ENCODE assay signal across 16 mouse cellular contexts in genomic region chr6:40439731-40440130, GRCm38 (mm10). TPM values are rescaled to one million over a fixed set of nuclear protein-coding genes. Genes with fewer than 3 reads are reported as not detected.
DNase-seq lines count a peak whose midpoint lies in the region; ATAC-seq and TF ChIP-seq lines count a peak whose summit lies in the region.
"Had no signal": no experiment of that assay in that cellular context is flagged by ENCODE, and none has a peak within 500 bp of the region (broad histone marks: within the 10 kb centered on the region; RNA-seq: fewer than 3 reads in every experiment).

No protein-coding gene starts in this region.

- H3K36me3 ChIP-seq in midbrain, embryonic 15.5 days (replicated peaks), result no peaks in the 10 kb centered on the region
- H3K36me3 ChIP-seq in midbrain, embryonic 13.5 days, result no peaks in the 10 kb centered on the region
- no peaks in the 10 kb centered on the region for H3K36me3 ChIP-seq in liver, postnatal 0 days (replicated peaks; ENCODE audit: insufficient read depth, low read length)
- H3K36me3 ChIP-seq: hindbrain, embryonic 12.5 days; limb, embryonic 15.5 days had no signal

- TF ChIP-seq CTCF in brain, embryonic 14.5 days (IDR thresholded peaks at IDR 0.05; ENCODE audit: borderline replicate concordance, extremely low read depth, insufficient read depth, insufficient read length), result no peak
- no peak for TF ChIP-seq CTCF in liver, postnatal 0 days (IDR thresholded peaks at IDR 0.05; ENCODE audit: low read depth)

- DNase-seq in brain, embryonic 14.5 days (ENCODE audit: low read depth), result peak; percentile 19
- DNase-seq in liver, postnatal 0 days, result peak; percentile 19
- peak; percentile 24 to 48 for DNase-seq in thymus, postnatal 36 days
- no peak for DNase-seq in embryo, embryonic 10.5 days (ENCODE audit: low spot score)
- DNase-seq in frontal cortex, postnatal 25 days (ENCODE audit: low spot score in 2 of 2), result no peak
- DNase-seq: embryo, embryonic 11 days; kidney, postnatal 10 days; lung, postnatal 10 days had no signal

- no peak for ATAC-seq in midbrain, embryonic 15.5 days (replicated peaks)
- ATAC-seq in midbrain, embryonic 13.5 days, result no peak
- ATAC-seq in liver, postnatal 0 days, result no peak
- ATAC-seq: midbrain, embryonic 16.5 days had no signal

- H3K9ac ChIP-seq in midbrain, embryonic 15.5 days, result no peak overlapping the region
- H3K9ac ChIP-seq in midbrain, embryonic 13.5 days (replicated peaks), result no peak overlapping the region
- no peak overlapping the region for H3K9ac ChIP-seq in liver, postnatal 0 days (replicated peaks)
- H3K9ac ChIP-seq: hindbrain, embryonic 12.5 days; limb, embryonic 15.5 days had no signal

- no peaks in the 10 kb centered on the region for H3K27me3 ChIP-seq in midbrain, embryonic 15.5 days (replicated peaks)
- H3K27me3 ChIP-seq in midbrain, embryonic 13.5 days, result peaks cover 18% of the 10 kb centered on the region
- peaks cover 9% of the 10 kb centered on the region; the same call in 1 of the 2 replicates for H3K27me3 ChIP-seq in liver, postnatal 0 days (ENCODE audit: insufficient read depth, low read length)

- 47% methylated on average over 12 of the region's 12 CpGs for WGBS in midbrain, embryonic 15.5 days
- 50% methylated on average over 12 of the region's 12 CpGs for WGBS in midbrain, embryonic 13.5 days
- WGBS in liver, postnatal 0 days (ENCODE audit: insufficient replicate concordance), result 21% methylated on average over 12 of the region's 12 CpGs

- H3K4me3 ChIP-seq in midbrain, embryonic 15.5 days, result no peak overlapping the region
- H3K4me3 ChIP-seq in midbrain, embryonic 13.5 days (replicated peaks), result no peak overlapping the region
- no peak overlapping the region for H3K4me3 ChIP-seq in liver, postnatal 0 days (ENCODE audit: low read depth, low read length)
- H3K4me3 ChIP-seq: erythroblast, embryonic 14.5 days; hindbrain, embryonic 12.5 days; limb, embryonic 15.5 days had no signal

- no peak for TF ChIP-seq EP300 in liver, postnatal 0 days (IDR thresholded peaks at IDR 0.05; ENCODE audit: low read depth)

- no peaks in the 10 kb centered on the region for H3K9me3 ChIP-seq in midbrain, embryonic 15.5 days
- H3K9me3 ChIP-seq in midbrain, embryonic 13.5 days, result no peaks in the 10 kb centered on the region
- no peaks in the 10 kb centered on the region for H3K9me3 ChIP-seq in liver, postnatal 0 days (ENCODE audit: low read length)
- H3K9me3 ChIP-seq: hindbrain, embryonic 12.5 days; limb, embryonic 15.5 days had no signal

- no peak overlapping the region for H3K27ac ChIP-seq in midbrain, embryonic 15.5 days
- no peak overlapping the region for H3K27ac ChIP-seq in midbrain, embryonic 13.5 days
- H3K27ac ChIP-seq in liver, postnatal 0 days (ENCODE audit: low read depth), result 0 out of 2 replicates have a peak overlapping the region, but pooled peaks have one; percentile 22
- H3K27ac ChIP-seq: hindbrain, embryonic 12.5 days; limb, embryonic 15.5 days had no signal

- peak overlapping the region; percentile 22; the same call in 1 of the 2 replicates for H3K4me2 ChIP-seq in midbrain, embryonic 15.5 days
- no peak overlapping the region for H3K4me2 ChIP-seq in midbrain, embryonic 13.5 days (replicated peaks)
- peak overlapping the region; percentile 52 for H3K4me2 ChIP-seq in liver, postnatal 0 days (ENCODE audit: low read depth, low read length)
- H3K4me2 ChIP-seq: hindbrain, embryonic 12.5 days; limb, embryonic 15.5 days had no signal

- H3K4me1 ChIP-seq in midbrain, embryonic 15.5 days, result peaks cover 3% of the 10 kb centered on the region
- peaks cover 8% of the 10 kb centered on the region for H3K4me1 ChIP-seq in midbrain, embryonic 13.5 days (replicated peaks)
- peaks cover 9% of the 10 kb centered on the region for H3K4me1 ChIP-seq in liver, postnatal 0 days (ENCODE audit: insufficient read depth)

- no peak for TF ChIP-seq POLR2A in brain, embryonic 14.5 days (IDR thresholded peaks at IDR 0.05; ENCODE audit: borderline replicate concordance, extremely low read depth, insufficient read depth, insufficient read length, poor library complexity, severe bottlenecking)

RNA-seq across cellular contexts. Expression of gene Wee2, which starts 0.8 kb away (rescaled TPM):
- polyA plus RNA-seq in midbrain, embryonic 15.5 days (2015; fragmentation: Nextera tagmentation; extraction: Ambion mirVana), result 0.20 and 0.21 TPM in 2 replicates
- polyA plus RNA-seq in midbrain, embryonic 13.5 days (2015; fragmentation: Nextera tagmentation; extraction: Ambion mirVana), result 0.13 and 0.15 TPM in 2 replicates
- 0.13 and 0.14 TPM in 2 replicates for polyA plus RNA-seq in brain, embryonic 14.5 days (2012; rRNA removed)
- polyA plus RNA-seq in liver, postnatal 0 days (2015; fragmentation: Nextera tagmentation; extraction: Ambion mirVana), result not detected in 2 replicates
- polyA plus RNA-seq: erythroblast, embryonic 14.5 days; hindbrain, embryonic 12.5 days; limb, embryonic 15.5 days; spleen, adult 2 months; urinary bladder, adult 2 months had no signal

RNA-seq across cellular contexts. Expression of gene E330009J07Rik, which starts 3.8 kb away (rescaled TPM):
- 12.5 and 13.4 TPM in 2 replicates for polyA plus RNA-seq in midbrain, embryonic 15.5 days (2015; fragmentation: Nextera tagmentation; extraction: Ambion mirVana)
- 14.2 and 14.3 TPM in 2 replicates for polyA plus RNA-seq in midbrain, embryonic 13.5 days (2015; fragmentation: Nextera tagmentation; extraction: Ambion mirVana)
- 17.8 and 26.4 TPM in 2 replicates for polyA plus RNA-seq in brain, embryonic 14.5 days (2012; rRNA removed)
- 2.4 and 5.0 TPM in 2 replicates for polyA plus RNA-seq in liver, postnatal 0 days (2015; fragmentation: Nextera tagmentation; extraction: Ambion mirVana)
- polyA plus RNA-seq: erythroblast, embryonic 14.5 days had no signal

RNA-seq across cellular contexts. Expression of gene Ssbp1, which starts 31.4 kb away (rescaled TPM):
- polyA plus RNA-seq in midbrain, embryonic 15.5 days (2015; fragmentation: Nextera tagmentation; extraction: Ambion mirVana), result 103 and 104 TPM in 2 replicates
- polyA plus RNA-seq in midbrain, embryonic 13.5 days (2015; fragmentation: Nextera tagmentation; extraction: Ambion mirVana), result 152 and 165 TPM in 2 replicates
- 62.9 and 82.4 TPM in 2 replicates for polyA plus RNA-seq in brain, embryonic 14.5 days (2012; rRNA removed)
- 62.5 and 65.1 TPM in 2 replicates for polyA plus RNA-seq in liver, postnatal 0 days (2015; fragmentation: Nextera tagmentation; extraction: Ambion mirVana)

RNA-seq across cellular contexts. Expression of gene Tas2r137, which starts 51.3 kb away (rescaled TPM):
- not detected in 2 replicates for polyA plus RNA-seq in midbrain, embryonic 15.5 days (2015; fragmentation: Nextera tagmentation; extraction: Ambion mirVana)
- polyA plus RNA-seq in midbrain, embryonic 13.5 days (2015; fragmentation: Nextera tagmentation; extraction: Ambion mirVana), result 0.15 TPM in 1 of 2 replicates, not detected in the other
- 0.23 and 0.25 TPM in 2 replicates for polyA plus RNA-seq in brain, embryonic 14.5 days (2012; rRNA removed)
- polyA plus RNA-seq in liver, postnatal 0 days (2015; fragmentation: Nextera tagmentation; extraction: Ambion mirVana), result not detected in 2 replicates
- polyA plus RNA-seq: erythroblast, embryonic 14.5 days; hindbrain, embryonic 12.5 days; limb, embryonic 15.5 days; midbrain, embryonic 16.5 days; spleen, adult 2 months; urinary bladder, adult 2 months had no signal

RNA-seq across cellular contexts. Expression of gene Tas2r108, which starts 53.6 kb away (rescaled TPM):
- not detected in 2 replicates for polyA plus RNA-seq in midbrain, embryonic 15.5 days (2015; fragmentation: Nextera tagmentation; extraction: Ambion mirVana)
- not detected in 2 replicates for polyA plus RNA-seq in midbrain, embryonic 13.5 days (2015; fragmentation: Nextera tagmentation; extraction: Ambion mirVana)
- 0.27 and 0.49 TPM in 2 replicates for polyA plus RNA-seq in brain, embryonic 14.5 days (2012; rRNA removed)
- polyA plus RNA-seq in liver, postnatal 0 days (2015; fragmentation: Nextera tagmentation; extraction: Ambion mirVana), result not detected in 2 replicates
- polyA plus RNA-seq: erythroblast, embryonic 14.5 days; hindbrain, embryonic 12.5 days; limb, embryonic 15.5 days; midbrain, embryonic 16.5 days; spleen, adult 2 months; urinary bladder, adult 2 months had no signal

Comparison
In these comparisons a context has a peak if more than half of its experiments do, and no peak if none do; other contexts are left out.
1. DNase-seq: peak in brain, embryonic 14.5 days (single experiment), liver, postnatal 0 days (single experiment) and thymus, postnatal 36 days (2 of 2); none in embryo, embryonic 10.5 days (single experiment) and frontal cortex, postnatal 25 days (0 of 2).